Mouse (Mus musculus) bone marrow macrophage, adult 2 months (primary cell): Measurements from ENCODE around the gene Jmjd8.

Experiments used
- CTCF ChIP-seq: IDR thresholded peaks from 2 replicates; pipeline ENCODE4 v1.5.1; 2012; ENCODE audit warnings: low read depth, mild to moderate bottlenecking, low read length, moderate library complexity
- POLR2A ChIP-seq: IDR thresholded peaks from 2 replicates; pipeline ENCODE4 v1.6.1; 2012; ENCODE audit warnings: mild to moderate bottlenecking, low read depth, low read length, borderline replicate concordance

- TF ChIP-seq CTCF = no peak
- no peak for TF ChIP-seq POLR2A
These were observed 39.4 kb downstream of the Jmjd8 start for GRCm38 (mm10) chr17:25867836-25868600.
